Mouse (Mus musculus): ENCODE results near the gene Vmn1r68.

The Vmn1r68 gene

GRCm38 (mm10) chr7:10558385-10558784, at the start of gene Vmn1r68:
TSS of gene Vmn1r68 (minus strand) at chr7:10558485.
- no peak for DNase-seq (ENCODE audit: low read depth, low spot score)

- DNase-seq (ENCODE audit: low read depth, low spot score), result no peak
These were observed 62.7 kb downstream of the Vmn1r68 start for GRCm38 (mm10) chr7:10495578-10495977.

GRCm38 (mm10) chr7:10494786-10495521, 63.3 kb downstream of the Vmn1r68 start, which contains the start of gene Zik1:
TSS of gene Zik1 (minus strand) at chr7:10495394.
- peak; percentile 85 for DNase-seq (ENCODE audit: low read depth, low spot score)

- DNase-seq (ENCODE audit: low read depth, low spot score), result peak; percentile 24
These were observed 77.6 kb downstream of the Vmn1r68 start for GRCm38 (mm10) chr7:10480588-10481233.

GRCm38 (mm10) chr7:10479813-10480212, 78.5 kb downstream of the Vmn1r68 start:
- no peak for DNase-seq (ENCODE audit: low read depth, low spot score)

- no peak for DNase-seq (ENCODE audit: low read depth, low spot score)
These were observed 100.1 kb downstream of the Vmn1r68 start for GRCm38 (mm10) chr7:10458166-10458565.

Data from brain, embryonic 18.5 days (tissue).